Mouse (Mus musculus) midbrain, embryonic 13.5 days (tissue): ENCODE results near the gene Dgkz. TPM values are rescaled to one million over a fixed set of nuclear protein-coding genes. Genes with fewer than 3 reads are reported as not detected.

ENCODE experiments used
- ATAC-seq: fragments of 200-750 bp; cut with Nextera tagmentation; 2 replicates; pipeline ENCODE4 v1.8.0; 2017; ENCODE audit warnings: mild to moderate bottlenecking, moderate TSS enrichment, moderate library complexity
- H3K27ac ChIP-seq: fragments of 300-500 bp; sonication (generic); 2 replicates; pipeline ENCODE4 v1.5.1; 2015; ENCODE audit warnings: inconsistent platforms, mild to moderate bottlenecking, moderate library complexity
- H3K27me3 ChIP-seq: fragments of 300-500 bp; sonication (generic); 2 replicates; pipeline ENCODE4 v1.6.1; 2015; ENCODE audit warnings: mild to moderate bottlenecking, inconsistent platforms
- H3K36me3 ChIP-seq: fragments of 300-500 bp; sonication (generic); 2 replicates; pipeline ENCODE4 v1.6.1; 2015; ENCODE audit warnings: mild to moderate bottlenecking, inconsistent platforms
- H3K4me1 ChIP-seq: fragments of 300-500 bp; sonication (generic); replicated peaks from 2 replicates; pipeline ENCODE4 v1.6.1; 2015; ENCODE audit warnings: inconsistent platforms
- H3K4me2 ChIP-seq: fragments of 300-500 bp; sonication (generic); replicated peaks from 2 replicates; pipeline ENCODE4 v1.6.1; 2015; ENCODE audit warnings: moderate library complexity, mild to moderate bottlenecking, inconsistent platforms
- H3K4me3 ChIP-seq: fragments of 300-500 bp; sonication (generic); replicated peaks from 2 replicates; pipeline ENCODE4 v1.5.1; 2015; ENCODE audit warnings: mild to moderate bottlenecking, inconsistent platforms
- H3K9ac ChIP-seq: fragments of 300-500 bp; sonication (generic); replicated peaks from 2 replicates; pipeline ENCODE4 v1.6.1; 2015; ENCODE audit warnings: mild to moderate bottlenecking, inconsistent platforms
- H3K9me3 ChIP-seq: fragments of 300-500 bp; sonication (generic); 2 replicates; pipeline ENCODE4 v1.6.1; 2016; ENCODE audit warnings: mild to moderate bottlenecking, inconsistent platforms
- WGBS: fragments of 180-500 bp; shearing (Covaris S2); methylation state at CpG from one replicate; pipeline ENCODE4 v1.1.7; 2015; 5-methylcytosine and 5-hydroxymethylcytosine counted together
- polyA plus RNA-seq: library from polyadenylated mRNA; unstranded; fragments of >200 nt; fragmentation: Nextera tagmentation; extraction: Ambion mirVana; gene quantifications from 2 replicates; pipeline ENCODE4 v1.2.1, GENCODE M21; 2015

Gene Dgkz
- polyA plus RNA-seq, 1 experiment from 2014 or later = 26.4 TPM

DNA sequence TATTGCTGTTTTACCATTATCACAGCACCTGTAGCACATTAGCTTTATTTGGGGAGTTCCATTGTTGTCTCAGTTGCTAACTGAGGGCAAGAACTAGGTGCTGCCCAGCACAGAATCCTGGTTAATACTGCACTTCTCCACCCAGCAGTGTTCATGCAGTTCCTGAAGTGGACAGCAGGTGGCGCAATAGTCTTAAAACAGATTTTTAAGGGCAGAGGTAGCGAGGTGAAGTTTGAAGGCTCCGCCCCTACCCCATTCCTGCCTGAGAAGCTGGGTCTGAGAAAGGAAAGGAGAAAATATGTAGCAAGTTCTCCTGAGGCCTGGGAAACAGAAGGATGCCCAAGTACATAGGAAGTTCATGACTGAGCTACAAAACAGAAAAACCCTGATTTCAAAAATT lies 11.9 kb upstream of the Dgkz start:
- H3K9me3 ChIP-seq = no peaks in the 10 kb centered on the region
- WGBS = 0% methylated on average over 3 of the region's 3 CpGs

DNA sequence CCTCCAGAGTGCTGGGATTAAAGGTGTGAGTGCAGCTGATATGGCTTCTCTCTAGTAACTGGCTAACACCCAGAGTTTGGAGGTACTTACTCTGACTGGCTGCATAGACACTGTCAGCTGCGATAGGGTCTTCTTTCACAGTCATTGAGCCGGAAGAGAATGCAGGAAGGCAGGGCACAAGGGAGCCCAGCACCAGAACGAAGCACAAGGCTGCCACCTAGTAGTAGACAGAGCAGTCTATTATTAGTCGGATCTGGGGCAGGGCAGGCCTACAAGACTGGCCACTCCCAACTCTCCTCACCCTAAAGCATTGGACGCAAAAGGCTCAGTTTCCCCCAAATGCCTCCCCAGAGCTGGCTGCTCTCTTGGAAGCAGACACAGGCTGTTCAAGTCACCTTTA lies 10.4 kb upstream of the Dgkz start:
- Histone ChIP-seq H3K4me1 (peaks cover 12% of the 10 kb centered on the region), H3K27me3 (peaks cover 21% of the 10 kb centered on the region), H3K9me3 (no peaks in the 10 kb centered on the region), H3K27ac (no peak overlapping the region), H3K9ac (no peak overlapping the region), H3K4me2 (no peak overlapping the region), H3K4me3 (no peak overlapping the region), H3K36me3 (no peaks in the 10 kb centered on the region)
- WGBS = 2% methylated on average over 5 of the region's 5 CpGs
- ATAC-seq = no peak

More for the DNA sequence above, 11.9 kb upstream of the Dgkz start:
- no peak overlapping the region for H3K27ac ChIP-seq
- H3K4me2 ChIP-seq = no peak overlapping the region
- H3K4me1 ChIP-seq = peaks cover 12% of the 10 kb centered on the region
- peaks cover 24% of the 10 kb centered on the region for H3K27me3 ChIP-seq
- H3K4me3 ChIP-seq = no peak overlapping the region
- H3K9ac ChIP-seq = no peak overlapping the region
- 0 out of 2 replicates have a peak, but pooled peaks have one; percentile 31 for ATAC-seq
- H3K36me3 ChIP-seq = no peaks in the 10 kb centered on the region

DNA sequence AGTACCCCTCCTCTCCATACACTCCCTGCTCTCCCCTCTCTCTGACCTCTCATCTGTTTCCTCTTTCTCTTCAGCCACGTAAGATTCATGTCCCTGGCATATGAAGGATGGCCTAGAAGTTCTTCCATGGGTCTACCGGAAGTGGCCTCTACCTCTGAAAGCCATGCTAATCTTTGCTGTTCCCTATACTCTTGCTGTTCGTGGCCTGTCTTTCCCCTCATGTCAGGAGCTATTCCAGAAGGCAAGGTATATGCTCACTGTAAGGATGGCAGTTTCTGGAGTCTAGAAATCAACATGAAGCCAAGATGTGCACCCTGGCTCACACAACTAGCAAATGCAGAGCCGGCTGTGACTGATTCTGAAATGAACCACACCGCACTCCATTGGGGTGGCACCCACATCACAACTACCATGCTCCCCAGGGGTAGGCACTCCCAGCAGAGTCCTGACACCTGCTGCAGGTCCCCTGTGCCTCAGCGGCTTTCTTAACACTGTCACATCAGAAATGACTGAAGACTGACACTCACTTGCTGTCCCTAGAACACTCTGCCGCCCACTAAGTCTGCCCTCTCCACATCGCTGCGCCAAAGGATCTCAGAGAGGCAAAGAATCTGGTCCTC lies 9.4 kb upstream of the Dgkz start:
- H3K27ac ChIP-seq = peak overlapping the region; percentile 30; the same call in 1 of the 2 replicates
- H3K36me3 ChIP-seq = no peaks in the 10 kb centered on the region
- H3K9ac ChIP-seq = no peak overlapping the region
- H3K4me3 ChIP-seq = no peak overlapping the region
- WGBS = 42% methylated on average over 9 of the region's 9 CpGs
- no peak for ATAC-seq
- H3K9me3 ChIP-seq = no peaks in the 10 kb centered on the region
- H3K4me1 ChIP-seq = peaks cover 16% of the 10 kb centered on the region
- peaks cover 21% of the 10 kb centered on the region for H3K27me3 ChIP-seq
- peak overlapping the region; percentile 45 for H3K4me2 ChIP-seq

DNA sequence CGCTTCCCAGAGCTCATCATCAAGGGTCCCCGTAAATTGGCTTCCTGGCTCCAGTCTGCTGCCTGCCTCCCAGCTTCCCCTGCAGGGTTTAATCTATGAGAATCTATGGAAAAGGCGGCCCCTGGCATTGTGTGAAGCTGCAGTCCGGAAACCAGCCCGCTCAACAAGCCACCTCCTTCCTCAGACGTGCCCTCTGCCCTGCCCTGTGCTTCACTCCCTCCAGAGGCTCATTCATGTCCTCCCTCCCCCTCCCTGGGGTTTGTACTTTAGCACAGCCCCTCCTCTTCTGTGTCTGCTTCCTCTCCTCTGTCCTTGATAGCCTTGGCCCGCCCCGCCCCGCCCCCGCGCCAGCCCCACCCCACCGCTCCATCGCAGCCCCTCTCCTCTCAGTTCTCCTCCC lies 8.8 kb upstream of the Dgkz start:
- no peaks in the 10 kb centered on the region for H3K9me3 ChIP-seq
- peak overlapping the region; percentile 13; the same call in 1 of the 2 replicates for H3K4me3 ChIP-seq
- H3K27ac ChIP-seq = peak overlapping the region; percentile 19; the same call in 1 of the 2 replicates
- under 1% methylated on average over 10 of the region's 13 CpGs for WGBS
- H3K4me1 ChIP-seq = peaks cover 16% of the 10 kb centered on the region
- peak overlapping the region; percentile 59 for H3K9ac ChIP-seq
- H3K27me3 ChIP-seq = peaks cover 21% of the 10 kb centered on the region
- H3K36me3 ChIP-seq = no peaks in the 10 kb centered on the region
- peak; percentile 72 for ATAC-seq
- H3K4me2 ChIP-seq = peak overlapping the region; percentile 45

DNA sequence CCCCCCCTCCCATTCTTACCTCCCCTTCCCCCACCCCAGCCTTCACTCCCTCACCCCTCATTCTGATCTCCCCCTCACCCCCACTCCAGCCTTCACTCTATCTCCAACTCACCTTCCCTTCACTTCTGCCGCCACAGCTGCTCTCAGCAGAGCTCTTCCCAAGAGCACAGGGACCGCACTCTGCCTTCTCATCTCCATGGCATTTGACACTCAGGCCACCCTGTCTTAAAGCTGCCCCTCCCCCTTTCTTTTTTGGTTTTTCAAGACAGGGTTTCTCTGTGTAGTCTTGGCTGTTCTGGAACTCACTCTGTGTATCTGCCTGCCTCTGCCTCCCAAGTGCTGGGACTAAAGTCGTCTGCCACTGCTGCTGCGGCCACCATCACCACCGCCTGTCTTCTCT lies 5.2 kb upstream of the Dgkz start:
- 47% methylated on average over 5 of the region's 5 CpGs for WGBS
- no peak overlapping the region for H3K4me3 ChIP-seq

DNA sequence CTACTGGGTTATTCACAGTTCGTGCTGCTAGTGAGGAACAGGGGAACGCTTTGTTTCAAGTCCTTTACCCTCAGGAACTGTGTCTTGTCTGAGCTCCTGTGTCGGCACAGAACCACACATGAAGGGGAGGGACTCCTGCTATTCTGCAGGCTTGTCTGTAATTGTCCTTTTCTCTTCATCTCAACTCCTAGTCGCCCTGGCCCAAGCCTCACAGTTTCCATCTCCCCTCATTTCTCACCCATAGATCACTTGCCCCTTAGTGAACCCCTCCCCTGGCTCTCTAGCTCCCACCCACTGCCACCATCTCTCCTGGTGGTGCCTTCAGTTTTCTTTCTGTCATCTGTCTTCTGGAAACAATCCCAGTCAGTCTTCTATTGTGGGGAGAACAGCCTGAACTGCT lies 4.6 kb upstream of the Dgkz start:
- no peak for ATAC-seq
- H3K27ac ChIP-seq = no peak overlapping the region
- H3K4me2 ChIP-seq = no peak overlapping the region
- peaks cover 33% of the 10 kb centered on the region for H3K27me3 ChIP-seq
- H3K4me1 ChIP-seq = peaks cover 42% of the 10 kb centered on the region
- no peak overlapping the region for H3K9ac ChIP-seq
- no peak overlapping the region for H3K4me3 ChIP-seq
- WGBS = 13% methylated on average over 4 of the region's 4 CpGs
- H3K36me3 ChIP-seq = no peaks in the 10 kb centered on the region
- H3K9me3 ChIP-seq = no peaks in the 10 kb centered on the region

More for the DNA sequence above, 5.2 kb upstream of the Dgkz start:
- no peak for ATAC-seq
- no peak overlapping the region for H3K27ac ChIP-seq
- H3K9me3 ChIP-seq = no peaks in the 10 kb centered on the region
- H3K36me3 ChIP-seq = no peaks in the 10 kb centered on the region
- H3K9ac ChIP-seq = no peak overlapping the region
- peaks cover 28% of the 10 kb centered on the region for H3K27me3 ChIP-seq
- peaks cover 36% of the 10 kb centered on the region for H3K4me1 ChIP-seq
- no peak overlapping the region for H3K4me2 ChIP-seq

DNA sequence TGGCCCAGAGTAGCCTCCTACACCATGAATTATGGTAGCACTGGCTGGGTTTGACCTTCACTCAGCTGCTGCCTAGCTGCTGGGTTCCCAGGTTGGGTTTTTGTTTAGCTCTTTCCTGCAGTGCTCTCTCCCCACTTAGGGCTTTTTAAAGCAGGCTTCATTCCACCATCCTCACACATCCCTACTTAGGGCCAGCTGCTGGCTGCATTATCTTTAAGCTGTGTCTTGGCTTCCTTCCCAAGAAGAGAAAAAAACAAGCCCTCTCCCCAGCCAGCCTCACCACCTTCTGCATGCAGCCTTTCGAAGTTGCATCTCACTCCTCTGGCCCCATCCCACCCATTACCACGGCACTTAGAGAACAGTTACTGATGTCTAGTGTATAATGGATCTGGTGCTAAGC lies 2.9 kb upstream of the Dgkz start:
- 40% methylated on average over 2 of the region's 2 CpGs for WGBS
- no peak for ATAC-seq
- no peak overlapping the region for H3K27ac ChIP-seq

DNA sequence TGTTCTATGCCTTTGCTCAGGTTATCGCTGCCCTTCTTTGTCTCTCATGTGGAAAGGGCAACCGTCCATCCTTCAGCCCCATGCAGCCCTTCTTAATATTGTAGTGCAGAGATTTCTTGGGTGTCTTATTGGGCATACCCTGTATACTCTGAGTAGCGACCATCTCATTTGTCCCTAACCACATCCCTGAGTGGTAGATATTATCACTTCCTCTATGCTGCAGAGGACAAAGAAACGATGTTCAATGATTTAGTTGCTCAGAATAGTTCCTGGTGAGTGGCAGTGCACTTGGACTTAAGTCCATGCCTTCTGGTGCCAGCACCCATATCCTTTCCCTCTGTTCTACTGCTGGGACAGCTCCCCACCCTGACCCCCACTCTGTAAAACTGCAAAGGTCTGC lies 2.3 kb upstream of the Dgkz start:
- Histone ChIP-seq H3K4me2 (no peak overlapping the region), H3K9ac (no peak overlapping the region), H3K36me3 (no peaks in the 10 kb centered on the region), H3K4me3 (no peak overlapping the region), H3K4me1 (peaks cover 36% of the 10 kb centered on the region), H3K27ac (no peak overlapping the region), H3K9me3 (no peaks in the 10 kb centered on the region), H3K27me3 (peaks cover 45% of the 10 kb centered on the region)
- WGBS = 84% methylated on average over 4 of the region's 4 CpGs
- no peak for ATAC-seq

More for the DNA sequence above, 2.9 kb upstream of the Dgkz start:
- no peak overlapping the region for H3K4me2 ChIP-seq
- H3K36me3 ChIP-seq = no peaks in the 10 kb centered on the region
- no peak overlapping the region for H3K4me3 ChIP-seq
- peaks cover 46% of the 10 kb centered on the region for H3K27me3 ChIP-seq
- H3K4me1 ChIP-seq = peaks cover 33% of the 10 kb centered on the region
- no peaks in the 10 kb centered on the region for H3K9me3 ChIP-seq
- no peak overlapping the region for H3K9ac ChIP-seq

DNA sequence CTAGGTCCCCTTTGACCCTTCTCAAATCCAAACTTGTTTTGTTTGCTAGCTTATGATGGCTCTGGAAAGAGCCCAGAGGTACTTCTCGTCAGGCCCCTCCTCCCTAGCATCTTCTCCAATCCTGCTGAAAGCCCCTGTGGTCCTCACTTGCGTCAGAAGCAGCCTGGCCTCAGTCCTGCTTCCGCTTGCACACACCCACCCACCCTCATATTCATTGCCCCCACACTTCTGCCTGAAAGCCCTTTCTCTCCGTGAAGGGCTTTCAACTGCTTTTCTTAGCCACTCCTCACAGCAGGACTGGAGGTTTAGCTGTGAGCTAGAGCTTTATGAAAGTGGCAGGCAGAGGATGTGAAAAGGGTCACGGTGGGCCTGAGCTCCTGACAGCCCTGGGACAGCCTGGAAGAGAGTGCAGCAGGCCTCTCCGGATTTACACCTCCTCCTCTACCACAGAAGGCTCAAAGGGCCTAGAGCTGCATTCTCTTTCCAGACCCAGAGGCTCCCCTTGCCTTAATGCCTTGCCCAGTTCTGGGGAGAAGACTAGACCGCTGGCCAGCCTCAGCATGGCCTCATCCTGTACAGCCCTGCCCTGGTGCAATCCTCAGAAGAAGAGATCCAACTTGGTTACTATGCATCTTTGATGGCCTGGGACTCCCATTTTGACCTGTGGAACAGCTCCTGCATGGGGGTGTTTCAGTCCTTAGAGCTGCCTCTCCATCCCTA lies 2.1 kb downstream of the Dgkz start:
- Histone ChIP-seq H3K9ac (no peak overlapping the region), H3K27me3 (peaks cover 65% of the 10 kb centered on the region), H3K27ac (no peak overlapping the region), H3K4me1 (peaks cover 42% of the 10 kb centered on the region), H3K36me3 (no peaks in the 10 kb centered on the region), H3K9me3 (no peaks in the 10 kb centered on the region), H3K4me3 (no peak overlapping the region), H3K4me2 (no peak overlapping the region)
- WGBS = 18% methylated on average over 7 of the region's 7 CpGs
- ATAC-seq = no peak

DNA sequence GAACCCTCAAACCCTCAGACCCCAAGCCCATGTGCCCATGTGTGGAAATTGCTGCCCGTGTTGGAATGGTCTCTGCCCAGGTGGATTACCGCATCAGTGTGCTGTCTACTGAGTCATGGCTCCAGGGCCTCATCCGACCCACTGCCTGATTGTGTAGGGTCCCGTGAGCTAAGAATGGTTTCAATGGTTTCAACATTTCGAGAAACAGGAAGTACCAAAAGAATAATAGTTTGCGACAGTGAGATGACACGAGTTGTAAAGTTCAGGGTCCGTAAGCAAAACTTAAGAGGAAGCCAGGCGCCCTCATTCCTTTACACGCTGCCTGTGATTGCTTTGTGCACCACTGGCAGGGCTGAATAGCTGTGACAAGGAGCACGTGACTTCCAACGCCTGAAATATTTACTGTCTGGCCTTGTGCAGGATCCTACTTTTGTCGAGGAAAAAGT lies 3.5 kb downstream of the Dgkz start:
- 41% methylated on average over 13 of the region's 13 CpGs for WGBS
- no peak for ATAC-seq
- peaks cover 37% of the 10 kb centered on the region for H3K4me1 ChIP-seq
- H3K27ac ChIP-seq = peak overlapping the region; percentile 51
- no peak overlapping the region for H3K4me2 ChIP-seq
- H3K9me3 ChIP-seq = no peaks in the 10 kb centered on the region
- H3K9ac ChIP-seq = no peak overlapping the region
- H3K4me3 ChIP-seq = no peak overlapping the region
- H3K27me3 ChIP-seq = peaks cover 63% of the 10 kb centered on the region
- no peaks in the 10 kb centered on the region for H3K36me3 ChIP-seq

DNA sequence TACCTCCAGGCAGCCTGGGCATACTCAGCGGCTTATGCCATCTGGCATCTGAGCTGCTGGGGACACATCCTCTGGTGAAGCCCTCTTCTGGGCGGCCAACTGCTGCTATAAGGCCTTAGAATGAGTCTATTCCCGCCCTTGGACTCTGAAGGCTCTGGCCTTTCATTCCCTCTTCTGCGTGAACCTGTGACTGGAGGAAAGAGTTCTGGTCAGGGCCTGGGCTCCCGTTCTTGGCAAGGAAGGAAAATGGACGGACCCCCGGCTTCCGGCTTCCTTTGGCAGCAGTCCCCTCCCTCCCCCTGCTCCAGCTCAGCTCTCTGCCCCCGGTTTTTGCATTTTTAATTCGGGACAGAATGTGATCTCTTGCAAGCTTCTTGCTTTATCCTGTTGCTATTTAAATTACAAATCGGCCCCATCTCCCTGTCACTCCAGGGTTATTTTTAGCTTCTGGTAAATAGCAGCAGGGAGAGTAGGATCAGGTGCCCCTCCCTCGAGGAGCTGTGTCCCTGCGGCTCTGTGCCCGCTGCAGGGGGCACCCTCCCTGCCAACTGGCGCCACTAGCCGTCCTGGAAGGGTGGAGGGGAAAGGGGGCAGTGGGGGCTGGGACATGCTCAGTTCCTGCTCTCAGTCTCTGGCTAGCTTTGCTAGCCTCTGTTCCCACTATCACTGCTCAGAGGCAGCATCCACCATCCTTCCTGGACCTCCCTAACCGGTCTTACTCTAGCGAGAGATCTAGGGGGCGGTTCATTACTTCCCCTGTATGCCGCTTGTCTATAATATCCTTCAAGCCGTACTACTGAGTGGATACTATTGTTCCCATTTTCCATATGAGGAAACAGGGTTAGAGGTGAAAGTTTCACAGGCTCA lies 4.2 kb downstream of the Dgkz start:
- Histone ChIP-seq H3K4me1 (peaks cover 37% of the 10 kb centered on the region), H3K9ac (0 out of 2 replicates have a peak overlapping the region, but pooled peaks have one; percentile 28), H3K4me2 (peak overlapping the region; percentile 38), H3K27me3 (peaks cover 59% of the 10 kb centered on the region), H3K36me3 (no peaks in the 10 kb centered on the region), H3K27ac (peak overlapping the region; percentile 51), H3K9me3 (no peaks in the 10 kb centered on the region), H3K4me3 (no peak overlapping the region)
- 14% methylated on average over 21 of the region's 21 CpGs for WGBS
- ATAC-seq = 0 out of 2 replicates have a peak, but pooled peaks have one; percentile 46

DNA sequence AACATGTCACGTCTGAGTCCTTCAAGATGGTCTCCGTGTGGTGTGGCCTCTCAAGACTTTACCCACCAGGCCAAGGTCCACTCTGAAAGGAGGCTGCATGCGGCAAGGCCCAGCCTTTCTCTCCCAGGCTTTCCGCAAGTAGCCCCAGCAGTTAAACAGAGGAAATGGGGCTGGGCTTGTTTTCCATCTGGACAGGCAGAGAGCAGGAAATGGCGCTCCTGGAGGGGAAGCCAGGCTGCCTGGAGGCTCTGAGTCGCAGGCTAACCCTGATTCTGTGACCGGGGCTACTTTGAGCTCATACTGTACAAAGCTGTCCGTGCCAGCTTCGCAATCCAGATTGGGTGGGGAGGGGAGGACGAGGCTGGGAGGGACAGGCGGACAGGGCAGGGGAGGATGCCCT lies 7.7 kb downstream of the Dgkz start:
- Histone ChIP-seq H3K36me3 (no peaks in the 10 kb centered on the region), H3K27me3 (peaks cover 45% of the 10 kb centered on the region), H3K27ac (no peak overlapping the region), H3K4me3 (no peak overlapping the region), H3K9me3 (no peaks in the 10 kb centered on the region), H3K9ac (no peak overlapping the region; the same call in 1 of the 2 replicates), H3K4me1 (peaks cover 28% of the 10 kb centered on the region), H3K4me2 (no peak overlapping the region)
- 72% methylated on average over 11 of the region's 11 CpGs for WGBS
- no peak for ATAC-seq
